Mouse (Mus musculus): ENCODE results near the gene Zfhx3. TPM values are rescaled to one million over a fixed set of nuclear protein-coding genes. Genes with fewer than 3 reads are reported as not detected.

Gene Zfhx3
- 1.8 TPM for polyA plus RNA-seq (2014; fragmentation: Illumina TruSeq; extraction: RNeasy Lipid Tissue Mini Kit (QIAGEN cat#74804); ENCODE audit: low read depth, low replicate concordance)

GRCm38 (mm10) chr8:107941922-107942694, at the start of gene Zfhx3:
Gene Zfhx3 (plus strand): TSS chr8:107942644.

